20 mouse cellular contexts compared by ENCODE assay signal in genomic region chr5:119807481-119808183, GRCm38 (mm10). TPM values are rescaled to one million over a fixed set of nuclear protein-coding genes. Genes with fewer than 3 reads are reported as not detected.
DNase-seq lines count a peak whose midpoint lies in the region; ATAC-seq lines count a peak whose summit lies in the region.
"Had no signal": no experiment of that assay in that cellular context is flagged by ENCODE, and none has a peak within 500 bp of the region (broad histone marks: within the 10 kb centered on the region; RNA-seq: fewer than 3 reads in every experiment).

No protein-coding gene starts in this region.

- no peaks in the 10 kb centered on the region for H3K9me3 ChIP-seq in heart, embryonic 13.5 days
- H3K9me3 ChIP-seq in lung, embryonic 15.5 days: no peaks in the 10 kb centered on the region
- H3K9me3 ChIP-seq: kidney, embryonic 15.5 days; liver, embryonic 12.5 days had no signal

- H3K4me2 ChIP-seq in heart, embryonic 13.5 days: peak overlapping the region; percentile 25
- peak overlapping the region; percentile 36 for H3K4me2 ChIP-seq in lung, embryonic 15.5 days
- H3K4me2 ChIP-seq: kidney, embryonic 15.5 days; liver, embryonic 12.5 days had no signal

- peak overlapping the region; percentile 62 for H3K27ac ChIP-seq in heart, embryonic 13.5 days (replicated peaks)
- peak overlapping the region; percentile 91 for H3K27ac ChIP-seq in lung, embryonic 15.5 days
- H3K27ac ChIP-seq: kidney, embryonic 15.5 days; left cerebral cortex, adult 2 months; liver, embryonic 12.5 days had no signal

- no peaks in the 10 kb centered on the region for H3K36me3 ChIP-seq in heart, embryonic 13.5 days
- H3K36me3 ChIP-seq in lung, embryonic 15.5 days: no peaks in the 10 kb centered on the region
- H3K36me3 ChIP-seq: kidney, embryonic 15.5 days; liver, embryonic 12.5 days had no signal

- ATAC-seq in heart, embryonic 13.5 days (ENCODE audit: extremely low read depth, insufficient number of reproducible peaks, low FRiP score, low TSS enrichment): no peak
- no peak for ATAC-seq in lung, embryonic 15.5 days (ENCODE audit: borderline replicate concordance, extremely low read depth, low FRiP score, low TSS enrichment)
- ATAC-seq in megakaryocyte, adult 5-6 weeks (ENCODE audit: poor library complexity, severe bottlenecking): no peak
- ATAC-seq: liver, embryonic 12.5 days had no signal

- H3K27me3 ChIP-seq in heart, embryonic 13.5 days (replicated peaks): peaks cover 70% of the 10 kb centered on the region
- peaks cover 68% of the 10 kb centered on the region for H3K27me3 ChIP-seq in lung, embryonic 15.5 days

- 16% methylated on average over 20 of the region's 20 CpGs for WGBS in heart, embryonic 13.5 days
- WGBS in lung, embryonic 15.5 days: 6% methylated on average over 20 of the region's 20 CpGs

- H3K9ac ChIP-seq in heart, embryonic 13.5 days: peak overlapping the region; percentile 62
- peak overlapping the region; percentile 13; the same call in 1 of the 2 replicates for H3K9ac ChIP-seq in lung, embryonic 15.5 days
- H3K9ac ChIP-seq: kidney, embryonic 15.5 days; liver, embryonic 12.5 days had no signal

- no peak for DNase-seq in heart, adult 8-10 months (ENCODE audit: low spot score)
- DNase-seq in NIH3T3 (ENCODE audit: low read depth): peak; percentile 2
- DNase-seq in embryo, embryonic 9.5 days (ENCODE audit: extremely low spot score): peak; percentile 8
- DNase-seq in gastrocnemius, adult 18-20 months (ENCODE audit: low spot score): no peak
- DNase-seq: adrenal gland, postnatal 25 days; cerebellum, adult 8-10 months; gastrocnemius, postnatal 10 days; heart, postnatal 10 days; retina, postnatal 1 day had no signal

- no peak overlapping the region for H3K4me3 ChIP-seq in heart, embryonic 13.5 days
- H3K4me3 ChIP-seq in lung, embryonic 15.5 days: peak overlapping the region; percentile 12; the same call in 1 of the 2 replicates
- H3K4me3 ChIP-seq: kidney, embryonic 15.5 days; left cerebral cortex, adult 2 months; liver, embryonic 12.5 days had no signal

- H3K4me1 ChIP-seq in heart, embryonic 13.5 days: peaks cover 37% of the 10 kb centered on the region
- peaks cover 19% of the 10 kb centered on the region for H3K4me1 ChIP-seq in lung, embryonic 15.5 days
- H3K4me1 ChIP-seq: liver, embryonic 12.5 days had no signal

RNA-seq across cellular contexts. Expression of gene Tbx5, which starts 24.8 kb away (rescaled TPM):
- polyA plus RNA-seq in heart, embryonic 13.5 days (2015; fragmentation: Nextera tagmentation; extraction: Ambion mirVana): 31.3 and 38.4 TPM in 2 replicates
- total RNA-seq in heart, adult 8-10 months (2022): 10 to 100 TPM; 22.5 to 44.9 (median 33.8) TPM
- 50.1 and 55.7 TPM in 2 replicates for polyA plus RNA-seq in lung, embryonic 15.5 days (2015; fragmentation: Nextera tagmentation; extraction: Ambion mirVana)
- total RNA-seq in megakaryocyte, adult 5-6 weeks (2015): not detected in 2 replicates
- total RNA-seq in megakaryocyte, adult 5-6 weeks (2017): not detected in 2 replicates
- total RNA-seq in gastrocnemius, adult 18-20 months (2021): under 1 TPM in 1 of 2 experiments, not detected in 1; 0.09 TPM
- total RNA-seq: layer of hippocampus, adult 18-20 months; left cerebral cortex, adult 2 months; megakaryocyte progenitor cell, adult 5-6 weeks; neutrophil, adult 5-6 weeks had no signal
- polyA plus RNA-seq: intestine, embryonic 14.5 days; small intestine, adult 2 months had no signal

Comparison
In these comparisons a context has a peak if more than half of its experiments do, and no peak if none do; other contexts are left out.
1. DNase-seq: peak in NIH3T3 (single experiment) and embryo, embryonic 9.5 days (single experiment); none in heart, adult 8-10 months (single experiment) and gastrocnemius, adult 18-20 months (single experiment).
2. RNA of gene Tbx5, which starts 24.8 kb away (total RNA-seq): 22.5 to 44.9 TPM in heart, adult 8-10 months; 0.09 TPM in gastrocnemius, adult 18-20 months and not detected in megakaryocyte, adult 5-6 weeks; every median in the first group is over 10 times any median in the second.